Mouse (Mus musculus): ENCODE measurements around the gene Rasgrf2.

DNA sequence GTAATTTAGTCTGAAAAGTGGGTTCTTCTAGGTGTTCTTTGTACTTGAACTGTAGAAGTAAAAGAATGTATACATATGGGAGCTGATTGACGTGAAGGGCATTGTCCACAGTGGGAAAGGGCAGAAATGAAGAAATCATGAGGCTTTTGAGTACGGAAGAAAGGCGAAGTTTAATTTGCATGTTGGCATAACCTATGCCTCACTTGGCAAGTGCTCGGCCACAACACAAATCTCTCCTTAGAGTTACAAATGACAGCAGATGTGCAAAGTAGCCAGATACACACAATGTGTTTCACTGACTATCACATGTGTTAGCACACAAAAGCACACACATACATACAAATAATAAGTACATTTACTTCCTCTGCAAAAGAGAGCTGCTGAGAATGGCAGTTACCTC is 251.2 kb downstream of the Rasgrf2 start:
- TF ChIP-seq EP300 (IDR thresholded peaks at IDR 0.05; ENCODE audit: low read depth) (no peak), CTCF (IDR thresholded peaks at IDR 0.05; ENCODE audit: low read depth) (no peak)

Data from liver, postnatal 0 days (tissue).